Mouse (Mus musculus) spleen, adult 12 weeks (tissue): ENCODE data around the gene OR5BS1P.
"Not testable (repeated sequence)": the region's sequence is repeated elsewhere in the genome, so short reads cannot be mapped to it uniquely, and the experiment has no call there.

Experiments used
- DNase-seq: peaks from one replicate; pipeline ENCODE4 v3.0.0; 2022; ENCODE audit warnings: low spot score

Gene OR5BS1P

GRCm38 (mm10) chr15:98506253-98506957, 36.7 kb downstream of the OR5BS1P start:
- DNase-seq, result no peak

- DNase-seq, result no peak
These were observed 37.6 kb downstream of the OR5BS1P start for GRCm38 (mm10) chr15:98507321-98507720.

- no peak for DNase-seq
These were observed 39.7 kb downstream of the OR5BS1P start for GRCm38 (mm10) chr15:98509387-98509786.

DNA sequence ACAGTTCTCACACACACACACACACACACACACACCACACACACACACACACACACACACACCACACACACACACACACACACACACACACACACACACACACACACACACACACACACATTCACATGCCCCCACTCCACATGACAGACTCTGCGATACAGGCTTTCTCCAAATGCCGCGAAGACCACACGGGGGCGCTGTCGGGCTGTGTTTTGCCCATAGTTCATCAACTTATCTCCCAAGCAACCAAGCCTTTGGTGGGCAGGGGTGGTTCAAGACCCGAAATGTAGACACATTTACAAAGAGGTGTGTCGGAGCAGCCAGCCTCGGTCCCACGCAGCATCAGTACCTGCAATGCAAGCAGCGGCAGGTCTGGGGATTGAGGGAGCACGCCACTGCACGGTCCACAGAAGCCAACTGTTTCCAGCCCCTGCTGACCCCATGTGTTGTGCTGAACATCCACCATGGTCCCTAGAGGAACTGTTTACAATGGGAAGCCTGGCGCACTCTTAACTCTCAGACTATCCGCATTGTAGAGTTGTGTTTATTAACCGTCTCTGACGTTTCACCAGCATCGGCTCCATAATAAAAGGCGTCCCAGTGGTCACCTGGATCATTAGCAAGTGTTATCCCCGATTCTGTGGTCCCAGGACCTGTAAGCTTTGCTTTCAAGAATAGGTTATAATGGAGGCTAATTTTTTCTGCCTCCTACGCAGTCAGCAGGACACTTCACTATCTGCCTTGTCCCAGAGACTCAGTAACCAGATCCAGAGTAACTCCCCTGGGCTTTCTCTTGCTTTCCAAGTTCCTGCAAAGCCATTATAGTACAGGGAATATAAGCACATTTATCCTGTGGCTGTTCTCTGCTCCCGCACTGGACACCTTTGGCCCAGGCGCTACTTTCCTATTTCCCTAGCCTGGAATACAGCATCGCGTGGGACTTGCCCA, 41.0 kb downstream of the OR5BS1P start:
- peak; percentile 71 for DNase-seq

DNA sequence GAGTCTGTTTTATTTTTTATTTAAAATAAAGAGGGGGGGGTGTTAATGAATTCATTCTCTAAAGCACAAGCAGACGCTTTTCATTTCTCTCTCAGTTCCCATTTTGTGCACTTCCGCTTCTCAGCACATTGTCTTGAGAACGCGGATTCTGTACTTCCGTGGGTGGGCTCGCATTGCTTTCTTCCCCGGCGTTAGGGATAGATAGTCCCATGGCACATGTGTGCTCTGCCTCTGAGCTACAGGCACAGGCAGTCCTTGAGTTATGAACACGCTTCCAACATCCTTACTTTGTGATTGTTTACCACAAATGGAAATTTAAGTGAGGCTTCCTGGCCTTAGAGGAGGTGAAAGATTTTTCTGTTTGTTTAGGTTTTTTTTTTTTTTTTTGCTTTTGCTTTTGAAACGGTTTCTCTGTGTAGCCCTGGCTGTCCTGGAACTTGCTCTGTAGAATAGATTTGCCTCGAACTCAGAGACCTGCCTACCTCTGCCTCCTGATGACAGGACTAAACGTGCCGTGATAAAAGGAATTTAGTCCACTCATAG, 41.8 kb downstream of the OR5BS1P start:
- no peak for DNase-seq

- DNase-seq, result no peak
These were observed 42.5 kb downstream of the OR5BS1P start for GRCm38 (mm10) chr15:98512232-98512631.

- no peak for DNase-seq
These were observed 43.2 kb downstream of the OR5BS1P start for GRCm38 (mm10) chr15:98512799-98513321.

- not testable (repeated sequence) for DNase-seq
These were observed 44.0 kb downstream of the OR5BS1P start for GRCm38 (mm10) chr15:98513676-98514075.

DNA sequence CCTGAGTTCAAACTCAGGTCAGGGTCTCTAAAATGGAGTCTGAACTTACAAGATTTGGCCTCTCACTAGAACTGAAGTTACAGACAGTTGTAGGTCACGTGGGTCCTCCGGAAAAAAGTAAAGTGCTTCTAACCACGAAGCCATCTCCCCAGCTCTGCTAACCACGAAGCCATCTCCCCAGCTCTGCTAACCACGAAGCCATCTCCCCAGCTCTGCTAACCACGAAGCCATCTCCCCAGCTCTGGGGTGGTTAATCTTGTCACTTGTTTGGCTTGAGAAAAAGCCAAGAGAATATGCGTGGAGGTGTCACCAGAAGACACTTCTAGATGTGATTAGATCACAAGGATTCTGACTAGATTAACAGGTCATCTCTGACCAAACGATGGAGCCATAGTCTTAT, 44.5 kb downstream of the OR5BS1P start:
- no peak for DNase-seq

DNA sequence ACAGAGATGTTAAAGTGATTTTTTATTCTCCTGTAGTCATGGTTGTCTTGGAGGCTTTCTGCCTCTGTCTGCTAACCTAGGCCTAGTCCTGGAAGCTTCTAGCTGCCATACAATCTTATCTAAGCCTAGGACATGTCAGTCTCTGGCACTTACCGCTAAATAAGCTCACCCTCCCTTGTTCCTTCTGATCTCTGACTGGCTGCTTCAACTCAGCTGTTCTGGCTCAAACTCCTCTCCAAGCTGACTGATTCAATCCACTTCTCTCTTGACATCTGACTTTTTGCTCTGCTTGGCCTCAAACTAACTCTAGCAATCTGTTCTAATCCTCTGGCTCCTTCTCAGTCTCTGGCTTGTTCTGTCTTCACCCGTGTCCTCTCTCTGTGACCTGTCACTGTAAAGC, 45.1 kb downstream of the OR5BS1P start:
- DNase-seq, result not testable (repeated sequence)

- peak; percentile 59 for DNase-seq
These were observed 48.0 kb downstream of the OR5BS1P start for GRCm38 (mm10) chr15:98517380-98518355.

GRCm38 (mm10) chr15:98521245-98521644, 51.5 kb downstream of the OR5BS1P start:
- no peak for DNase-seq

DNA sequence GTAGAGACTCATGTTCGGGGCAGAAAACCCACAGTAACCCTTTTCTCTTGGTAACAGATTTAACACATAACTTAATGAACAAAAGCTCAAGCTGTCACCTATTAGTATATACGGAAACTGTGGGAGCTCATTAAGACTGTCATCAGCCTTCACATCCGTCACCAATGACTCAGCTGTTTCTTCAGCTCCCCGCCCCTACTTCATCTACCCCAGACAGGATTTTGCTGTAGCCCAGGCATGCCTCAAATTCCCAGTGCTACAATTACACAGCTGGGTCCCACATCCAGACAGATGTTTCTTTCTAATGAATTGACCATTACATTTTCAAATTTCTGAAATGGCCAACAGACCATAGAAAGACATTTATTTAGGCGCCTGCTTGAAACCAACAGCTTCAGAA, 56.4 kb downstream of the OR5BS1P start:
- no peak for DNase-seq

DNA sequence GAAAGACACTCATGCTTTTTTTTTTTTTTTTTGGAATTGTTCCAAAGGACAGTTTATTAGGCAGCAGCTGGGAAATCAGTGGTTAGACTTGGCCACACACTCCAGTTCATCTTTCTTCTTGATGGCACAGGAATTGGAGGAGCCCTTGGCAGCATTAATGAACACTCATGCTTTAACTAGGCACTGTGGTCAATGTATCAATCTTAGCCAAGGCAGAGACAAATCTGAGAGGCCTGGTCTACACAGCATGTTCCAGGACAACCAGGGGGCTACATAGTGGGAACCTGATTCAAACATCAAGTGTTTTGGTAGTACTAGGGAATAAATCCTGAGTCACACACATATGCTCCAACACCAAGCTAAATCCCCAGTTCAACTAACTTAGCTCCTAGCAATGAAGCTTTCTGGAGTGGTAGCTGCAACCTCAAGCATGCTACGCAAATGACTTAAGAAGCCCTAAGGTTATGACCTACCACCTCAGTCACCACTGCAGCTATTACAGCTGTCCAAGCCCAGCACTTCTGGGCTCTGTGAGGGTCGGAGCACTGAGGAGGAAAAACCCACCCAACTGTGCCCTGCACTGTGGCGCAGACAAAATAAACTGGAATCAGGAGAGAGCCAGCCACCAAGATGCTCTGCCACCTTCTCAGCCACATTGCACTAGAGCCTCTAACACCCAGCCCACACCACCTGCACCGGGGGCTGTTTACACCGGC, 57.5 kb downstream of the OR5BS1P start:
- no peak for DNase-seq

GRCm38 (mm10) chr15:98528066-98528563, 58.4 kb downstream of the OR5BS1P start:
- DNase-seq, result no peak
